Mouse (Mus musculus) thymus, adult 2 months (tissue): ENCODE data around the gene 5330417H12Rik.

ENCODE experiments used
- CTCF ChIP-seq: fragments of 200-500 bp; IDR thresholded peaks from 2 replicates; pipeline ENCODE4 v1.5.1; 2012; ENCODE audit warnings: mild to moderate bottlenecking, control low read depth, low read length, moderate library complexity, borderline replicate concordance; ENCODE audit not compliant: control insufficient read depth, poor library complexity, insufficient read depth; ENCODE audit errors: extremely low read depth
- POLR2A ChIP-seq: fragments of 200-500 bp; IDR thresholded peaks from 2 replicates; pipeline ENCODE4 v1.6.1; 2012; ENCODE audit warnings: mild to moderate bottlenecking, low read length, control low read depth, moderate library complexity; ENCODE audit not compliant: control insufficient read depth, poor library complexity, insufficient read depth; ENCODE audit errors: extremely low read depth

DNA sequence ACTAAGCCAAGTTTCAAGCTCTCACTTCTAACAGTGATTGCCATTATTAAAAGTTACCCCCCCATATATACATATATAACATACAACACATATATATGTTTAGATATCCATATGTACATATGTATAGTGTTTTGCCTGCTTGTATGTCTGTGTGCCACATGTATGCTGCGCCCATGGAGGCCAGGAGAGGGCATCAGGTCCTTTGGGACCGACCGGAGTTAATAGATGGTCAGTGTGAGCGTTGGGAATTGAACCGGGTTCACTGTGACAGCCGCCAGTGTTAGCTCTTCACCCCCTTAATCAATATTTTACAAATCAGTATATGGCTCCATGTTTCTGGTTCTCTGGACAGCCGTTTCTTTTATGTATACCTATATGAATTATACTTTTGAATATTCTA, 25.0 kb upstream of the 5330417H12Rik start:
- no peak for TF ChIP-seq CTCF
- no peak for TF ChIP-seq POLR2A
